Mouse (Mus musculus): Measurements from ENCODE around the gene Gpsm1. TPM values are rescaled to one million over a fixed set of nuclear protein-coding genes. Genes with fewer than 3 reads are reported as not detected.

Gpsm1 gene
- total RNA-seq, 1 experiment = 13.9 TPM

DNA sequence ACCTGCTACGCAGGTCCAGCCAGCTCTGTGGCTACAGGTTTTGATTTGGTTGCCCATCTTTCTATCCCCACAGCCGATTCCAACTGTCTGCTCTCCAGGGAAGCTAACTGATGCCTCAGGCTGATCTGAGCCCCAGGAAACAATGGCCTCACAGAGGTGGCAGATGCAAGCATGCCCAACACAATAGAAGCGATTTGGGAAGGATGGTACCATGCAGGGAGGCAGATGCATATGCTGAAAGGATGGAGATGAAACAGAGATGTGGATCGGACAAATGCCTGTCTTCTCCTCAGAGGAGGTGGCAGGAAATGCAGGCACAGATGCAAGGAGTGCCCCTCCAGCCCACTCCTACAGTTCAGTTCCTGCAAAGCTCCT is 16.5 kb upstream of the Gpsm1 start:
- H3K4me1 ChIP-seq (ENCODE audit: control insufficient read depth in 2 of 2, insufficient read depth in 2 of 2, low read length in 2 of 2, poor library complexity in 1 of 2) = peaks cover 3 to 31% of the 10 kb centered on the region in 2 experiments; a peak in 2 of 4 replicates
- peak overlapping the region; percentile 56 for H3K27ac ChIP-seq (ENCODE audit: insufficient read depth, low read depth, low read length, poor library complexity, severe bottlenecking)
- no peaks in the 10 kb centered on the region for H3K9me3 ChIP-seq (ENCODE audit: control insufficient read depth, insufficient read depth, low read depth, low read length)
- TF ChIP-seq CHD2 (IDR thresholded peaks at IDR 0.05; ENCODE audit: low read depth, low read length) (no peak), HCFC1 (IDR thresholded peaks at IDR 0.05; ENCODE audit: borderline replicate concordance, insufficient read depth, low read length) (no peak), ZNF384 (IDR thresholded peaks at IDR 0.05; ENCODE audit: low read depth, low read length) (no peak), MAFK (IDR thresholded peaks at IDR 0.05; ENCODE audit: insufficient read depth, low read depth, low read length) (no peak), ZC3H11A (IDR thresholded peaks at IDR 0.05; ENCODE audit: borderline replicate concordance, low read depth, low read length) (no peak)
- H3K4me3 ChIP-seq (ENCODE audit: insufficient read depth in 1 of 2, low read depth in 1 of 2, low read length in 2 of 2, poor library complexity in 1 of 2, severe bottlenecking in 1 of 2) = no peak overlapping the region; a peak in 1 of 4 replicates
- in situ Hi-C loops (cut with MboI; ENCODE audit: low sequenced_read_pairs in 2 of 2, unreplicated experiment in 2 of 2) = no loop called here
- DNase-seq (ENCODE audit: low read depth, low spot score) = peak; percentile 50
- no peaks in the 10 kb centered on the region for H3K36me3 ChIP-seq (ENCODE audit: control insufficient read depth, insufficient read depth, low read length, poor library complexity, severe bottlenecking)
- H3K9ac ChIP-seq (ENCODE audit: insufficient read depth, low read depth, low read length, poor library complexity, severe bottlenecking) = no peak overlapping the region

DNA sequence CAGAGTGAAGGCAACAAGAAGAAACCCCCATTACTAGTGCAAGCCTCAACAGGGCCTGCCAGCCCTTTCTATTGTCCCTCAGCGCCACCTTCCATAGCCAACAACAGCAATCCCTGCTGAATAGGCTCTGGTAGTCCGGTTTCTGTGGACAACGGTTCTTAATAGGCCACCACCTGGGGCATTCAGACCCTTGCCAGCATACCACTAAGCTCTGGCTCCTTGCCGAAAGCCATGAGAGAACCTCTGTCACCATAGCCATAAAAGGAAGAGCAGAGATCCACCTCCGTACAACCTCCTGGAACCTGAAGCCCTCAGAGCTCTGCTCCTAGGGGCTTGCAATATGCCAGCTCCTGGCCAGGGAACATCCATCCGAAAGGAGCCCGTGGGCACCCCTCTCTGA is 16.0 kb upstream of the Gpsm1 start:
- Histone ChIP-seq H3K4me1 (ENCODE audit: control insufficient read depth in 2 of 2, insufficient read depth in 2 of 2, low read length in 2 of 2, poor library complexity in 1 of 2) (peaks cover 3 to 31% of the 10 kb centered on the region in 2 experiments; a peak in 2 of 4 replicates), H3K36me3 (ENCODE audit: control insufficient read depth, insufficient read depth, low read length, poor library complexity, severe bottlenecking) (no peaks in the 10 kb centered on the region), H3K9me3 (ENCODE audit: control insufficient read depth, insufficient read depth, low read depth, low read length) (no peaks in the 10 kb centered on the region), H3K4me3 (ENCODE audit: insufficient read depth in 1 of 2, low read depth in 1 of 2, low read length in 2 of 2, poor library complexity in 1 of 2, severe bottlenecking in 1 of 2) (no peak overlapping the region), H3K9ac (ENCODE audit: insufficient read depth, low read depth, low read length, poor library complexity, severe bottlenecking) (no peak overlapping the region), H3K27ac (ENCODE audit: insufficient read depth, low read depth, low read length, poor library complexity, severe bottlenecking) (peak overlapping the region; percentile 32; the same call in 1 of the 2 replicates)
- in situ Hi-C loops (cut with MboI; ENCODE audit: low sequenced_read_pairs in 2 of 2, unreplicated experiment in 2 of 2) = no loop called here
- DNase-seq (ENCODE audit: low read depth, low spot score) = no peak
- TF ChIP-seq MAFK (IDR thresholded peaks at IDR 0.05; ENCODE audit: insufficient read depth, low read depth, low read length) (no peak), ZNF384 (IDR thresholded peaks at IDR 0.05; ENCODE audit: low read depth, low read length) (no peak), HCFC1 (IDR thresholded peaks at IDR 0.05; ENCODE audit: borderline replicate concordance, insufficient read depth, low read length) (no peak), CHD2 (IDR thresholded peaks at IDR 0.05; ENCODE audit: low read depth, low read length) (no peak)

DNA sequence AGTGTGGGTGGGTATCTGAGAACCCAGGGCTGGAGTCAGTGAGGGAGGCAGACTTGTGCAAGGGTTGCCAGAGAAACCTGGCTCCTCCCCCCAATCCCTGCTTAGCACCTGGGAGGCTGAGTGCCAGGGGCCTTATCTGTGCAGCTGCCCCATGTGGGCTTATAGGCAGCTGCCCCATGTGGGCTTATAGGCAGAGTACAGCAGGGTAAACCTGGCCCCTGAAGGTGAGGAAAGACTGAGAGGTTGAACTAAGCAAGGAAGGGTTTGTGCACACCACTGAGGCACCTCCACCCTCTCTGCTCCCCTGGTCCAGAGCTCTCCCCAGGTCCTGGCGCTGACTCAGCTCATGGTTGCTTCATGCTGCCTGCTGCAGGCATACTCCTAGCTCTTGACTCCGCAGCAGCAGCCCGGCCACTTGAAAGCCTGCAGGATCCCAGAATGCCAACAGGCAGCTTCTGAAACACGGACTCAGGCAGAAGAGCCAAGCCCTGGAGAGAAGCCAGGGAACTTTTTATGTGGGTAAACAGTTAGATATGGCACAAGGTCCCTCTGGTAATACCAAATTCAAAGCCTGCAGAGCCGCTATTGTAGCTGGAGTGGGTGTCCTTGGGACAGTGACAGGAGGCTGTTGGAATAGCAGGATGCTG is 15.0 kb upstream of the Gpsm1 start:
- Histone ChIP-seq H3K36me3 (ENCODE audit: control insufficient read depth, insufficient read depth, low read length, poor library complexity, severe bottlenecking) (no peaks in the 10 kb centered on the region), H3K9ac (ENCODE audit: insufficient read depth, low read depth, low read length, poor library complexity, severe bottlenecking) (no peak overlapping the region), H3K4me1 (ENCODE audit: control insufficient read depth in 2 of 2, insufficient read depth in 2 of 2, low read length in 2 of 2, poor library complexity in 1 of 2) (peaks cover 3 to 31% of the 10 kb centered on the region in 2 experiments; a peak in 2 of 4 replicates), H3K27ac (ENCODE audit: insufficient read depth, low read depth, low read length, poor library complexity, severe bottlenecking) (no peak overlapping the region), H3K4me3 (ENCODE audit: insufficient read depth in 1 of 2, low read depth in 1 of 2, low read length in 2 of 2, poor library complexity in 1 of 2, severe bottlenecking in 1 of 2) (no peak overlapping the region), H3K9me3 (ENCODE audit: control insufficient read depth, insufficient read depth, low read depth, low read length) (no peaks in the 10 kb centered on the region)
- in situ Hi-C loops (cut with MboI; ENCODE audit: low sequenced_read_pairs in 2 of 2, unreplicated experiment in 2 of 2) = loop anchor here in 1 of 2 experiments (25.0 kb wide), 1 partner anchor 262 kb away; no protein-coding TSS in a partner anchor
- no peak for DNase-seq (ENCODE audit: low read depth, low spot score)
- TF ChIP-seq ZNF384 (IDR thresholded peaks at IDR 0.05; ENCODE audit: low read depth, low read length) (no peak), MAFK (IDR thresholded peaks at IDR 0.05; ENCODE audit: insufficient read depth, low read depth, low read length) (no peak), CHD2 (IDR thresholded peaks at IDR 0.05; ENCODE audit: low read depth, low read length) (no peak), ZC3H11A (IDR thresholded peaks at IDR 0.05; ENCODE audit: borderline replicate concordance, low read depth, low read length) (no peak), HCFC1 (IDR thresholded peaks at IDR 0.05; ENCODE audit: borderline replicate concordance, insufficient read depth, low read length) (no peak)

DNA sequence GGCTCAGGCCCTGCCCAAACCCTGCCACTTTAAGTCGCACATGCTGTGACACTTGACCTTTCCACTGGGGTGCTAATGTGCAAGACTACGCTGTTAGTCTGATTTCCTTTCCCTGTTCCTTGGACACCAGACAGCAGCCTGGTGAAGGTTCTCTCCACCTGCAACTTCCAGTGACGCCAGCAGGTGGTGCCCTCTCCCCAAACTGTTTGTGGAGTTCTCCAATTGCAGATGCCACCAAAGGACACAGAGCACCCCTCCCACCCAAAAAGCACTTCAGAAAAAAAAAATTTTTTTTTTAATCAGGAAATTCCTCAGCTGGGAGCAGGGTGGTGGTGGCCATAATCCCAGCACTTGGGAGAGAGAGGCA is 14.5 kb upstream of the Gpsm1 start:
- Histone ChIP-seq H3K9me3 (ENCODE audit: control insufficient read depth, insufficient read depth, low read depth, low read length) (no peaks in the 10 kb centered on the region), H3K4me1 (ENCODE audit: control insufficient read depth in 2 of 2, insufficient read depth in 2 of 2, low read length in 2 of 2, poor library complexity in 1 of 2) (peaks cover 3 to 31% of the 10 kb centered on the region in 2 experiments; a peak in 2 of 4 replicates), H3K9ac (ENCODE audit: insufficient read depth, low read depth, low read length, poor library complexity, severe bottlenecking) (no peak overlapping the region), H3K27ac (ENCODE audit: insufficient read depth, low read depth, low read length, poor library complexity, severe bottlenecking) (no peak overlapping the region), H3K36me3 (ENCODE audit: control insufficient read depth, insufficient read depth, low read length, poor library complexity, severe bottlenecking) (no peaks in the 10 kb centered on the region), H3K4me3 (ENCODE audit: insufficient read depth in 1 of 2, low read depth in 1 of 2, low read length in 2 of 2, poor library complexity in 1 of 2, severe bottlenecking in 1 of 2) (no peak overlapping the region)
- in situ Hi-C loops (cut with MboI; ENCODE audit: low sequenced_read_pairs in 2 of 2, unreplicated experiment in 2 of 2) = loop anchor here in 1 of 2 experiments (25.0 kb wide), 1 partner anchor 262 kb away; no protein-coding TSS in a partner anchor
- 0 out of 2 replicates have a peak, but pooled peaks have one; percentile 21 for TF ChIP-seq ZNF384 (IDR thresholded peaks at IDR 0.05; ENCODE audit: low read depth, low read length)
- peak; percentile 60; the same call in 1 of the 2 replicates for TF ChIP-seq ZC3H11A (IDR thresholded peaks at IDR 0.05; ENCODE audit: borderline replicate concordance, low read depth, low read length)
- TF ChIP-seq HCFC1 (IDR thresholded peaks at IDR 0.05; ENCODE audit: borderline replicate concordance, insufficient read depth, low read length) = no peak
- DNase-seq (ENCODE audit: low read depth, low spot score) = peak; percentile 71
